Mouse (Mus musculus) frontal cortex, postnatal 14 days (tissue): Measurements from ENCODE around the gene Gbx1.

Source experiments
- DNase-seq, 2 experiments: peaks; one replicate each; pipeline ENCODE4 v3.0.0; 2022; ENCODE audit warnings: low spot score in 2 of 2

The Gbx1 gene

DNA sequence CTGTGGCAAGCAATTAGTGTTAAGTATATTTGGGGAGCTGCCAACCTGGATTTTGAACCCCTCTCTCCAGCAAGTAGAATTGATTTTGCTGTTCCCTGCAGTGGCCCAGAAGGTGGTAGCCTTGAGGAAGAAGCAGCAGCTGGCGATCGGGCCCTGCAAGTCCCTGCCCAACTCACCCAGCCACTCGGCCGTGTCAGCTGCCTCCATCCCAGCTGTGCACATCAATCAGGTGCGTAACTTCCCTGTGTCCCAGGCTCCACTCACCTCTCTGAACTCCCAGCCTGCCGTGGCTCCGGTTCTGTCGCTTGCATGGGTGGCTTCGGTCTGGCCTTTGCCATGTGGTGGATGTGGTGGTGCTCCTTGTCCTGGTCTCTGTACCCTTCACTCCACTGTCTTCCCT, 49.1 kb downstream of the Gbx1 start:
- DNase-seq, result no peak

GRCm38 (mm10) chr5:24475476-24476241, 51.3 kb downstream of the Gbx1 start:
- no peak for DNase-seq

GRCm38 (mm10) chr5:24474723-24475261, 52.2 kb downstream of the Gbx1 start:
- peak in 1 of 2 experiments; percentile 56 for DNase-seq

GRCm38 (mm10) chr5:24474025-24474722, 52.8 kb downstream of the Gbx1 start:
- DNase-seq, result no peak

DNA sequence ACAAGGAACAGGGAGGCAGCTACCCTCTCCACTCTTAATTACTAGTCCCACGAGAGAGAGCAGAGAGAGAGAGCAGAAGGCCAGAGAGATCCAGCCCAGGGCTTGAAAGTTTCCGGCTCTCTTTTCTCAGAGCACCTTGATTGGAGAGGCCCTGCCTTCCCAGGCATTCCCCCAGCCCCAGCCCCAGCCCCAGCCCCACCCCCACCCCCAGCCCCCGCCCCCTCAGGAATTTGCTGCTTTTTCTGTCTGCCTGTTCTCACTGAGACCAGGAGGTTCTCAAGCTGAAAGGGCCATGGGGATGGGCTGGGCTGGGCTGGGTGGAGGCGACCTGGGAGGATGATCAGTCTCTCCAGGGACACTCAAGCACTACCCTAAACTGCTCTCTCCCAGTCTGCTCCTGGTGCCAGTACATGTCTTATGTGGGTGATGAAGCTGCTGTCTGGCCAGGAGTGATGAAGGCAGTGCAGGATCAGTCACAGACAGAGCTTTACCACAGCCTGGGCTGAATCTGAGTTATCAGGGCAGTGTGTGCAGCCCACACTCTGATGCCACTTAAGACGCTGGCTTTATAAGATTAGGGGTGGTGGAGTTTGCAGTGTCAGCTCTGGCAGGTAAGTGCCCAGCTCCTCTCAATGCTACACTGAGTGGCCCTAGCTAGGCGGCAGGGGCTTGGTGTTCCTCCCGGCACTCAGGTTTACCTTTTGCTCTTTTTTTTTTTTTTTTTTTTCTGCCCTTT, 54.0 kb downstream of the Gbx1 start:
- DNase-seq, result no peak

GRCm38 (mm10) chr5:24470600-24470999, 56.4 kb downstream of the Gbx1 start:
- DNase-seq, result peak in 1 of 2 experiments; percentile 53

GRCm38 (mm10) chr5:24466762-24467161, 60.2 kb downstream of the Gbx1 start:
- DNase-seq, result no peak

- DNase-seq, result no peak
Observed at GRCm38 (mm10) chr5:24455613-24456012, 71.4 kb downstream of the Gbx1 start.

GRCm38 (mm10) chr5:24455076-24455475, 71.9 kb downstream of the Gbx1 start:
- no peak for DNase-seq

DNA sequence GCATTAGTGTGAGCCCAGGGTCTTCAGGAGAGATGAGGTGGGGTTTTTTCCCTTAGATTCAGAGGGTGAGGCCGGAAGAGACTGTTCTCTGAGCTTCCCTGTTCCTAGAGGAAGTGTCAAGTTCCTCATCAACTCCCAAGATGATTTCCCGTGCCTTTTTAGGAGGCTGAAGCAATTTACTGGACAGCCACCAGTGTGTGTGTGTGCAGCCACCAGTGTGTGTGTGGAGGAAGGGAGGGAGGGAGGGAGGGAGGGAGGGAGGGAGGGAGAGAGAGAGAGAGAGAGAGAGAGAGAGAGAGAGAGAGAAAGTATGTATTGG, 73.1 kb downstream of the Gbx1 start:
- DNase-seq, result no peak

DNA sequence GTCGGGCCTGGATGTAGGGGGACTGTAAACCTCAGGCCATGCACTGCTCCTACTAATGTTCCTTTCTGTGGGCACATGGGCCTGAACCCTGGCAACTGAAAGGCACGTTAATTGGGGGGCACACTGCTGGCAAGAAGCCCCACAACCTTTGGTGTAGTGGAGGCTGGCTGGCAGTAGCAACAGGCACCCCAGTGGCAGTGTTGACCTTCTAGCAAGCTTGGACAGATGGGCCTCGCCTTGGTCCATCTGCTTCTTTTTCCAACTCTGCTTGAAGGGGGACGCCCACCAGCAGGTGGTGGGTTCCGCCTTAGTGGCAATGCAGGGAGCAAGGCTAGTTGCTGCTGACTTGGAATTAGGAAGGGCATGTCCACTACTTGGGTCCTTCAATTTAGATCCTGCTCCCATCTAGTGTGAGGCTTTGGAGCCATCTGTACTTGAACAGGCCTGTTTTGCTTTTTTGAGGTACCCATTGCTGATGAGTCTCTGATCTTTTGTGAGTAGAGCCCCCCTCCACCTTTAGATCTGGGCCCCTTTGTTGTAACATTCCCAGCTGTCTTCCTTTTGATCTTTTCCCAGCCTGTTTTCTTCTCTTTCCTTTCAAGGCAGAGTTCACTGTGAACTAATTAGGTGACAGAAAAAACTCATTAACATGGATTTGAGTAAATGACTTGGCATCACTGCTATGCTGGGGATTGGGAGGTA, 73.6 kb downstream of the Gbx1 start:
- DNase-seq, result no peak
